Mouse (Mus musculus): ENCODE results near the gene Olfr1026.

The Olfr1026 gene

GRCm38 (mm10) chr2:85921258-85921657 is at the start of gene Olfr1026:
TSS of gene Olfr1026 (plus strand) at chr2:85921558.
- no peak for DNase-seq

DNA sequence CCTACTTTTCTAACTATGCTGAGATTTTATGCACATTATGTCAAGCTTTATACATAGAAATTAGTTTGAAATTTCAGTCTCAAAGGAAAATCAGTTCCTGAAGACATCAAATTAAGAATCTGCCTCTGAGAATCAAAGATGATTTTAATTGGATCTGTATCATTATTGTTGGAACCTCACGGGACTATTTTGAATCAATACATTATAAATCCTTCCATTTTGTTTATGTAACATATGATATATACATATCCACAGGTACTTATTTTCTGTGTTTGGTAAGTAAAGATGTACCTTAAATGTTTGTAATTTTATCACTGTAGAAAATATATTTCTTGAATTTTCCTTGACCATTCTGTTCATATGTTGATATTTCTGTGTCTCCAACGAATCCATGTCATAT is 36.0 kb upstream of the Olfr1026 start, which contains the start of gene Olfr1023:
TSS of gene Olfr1023 (plus strand) at position 301 of the 400 bp plus-strand sequence.
- no peak for DNase-seq

DNA sequence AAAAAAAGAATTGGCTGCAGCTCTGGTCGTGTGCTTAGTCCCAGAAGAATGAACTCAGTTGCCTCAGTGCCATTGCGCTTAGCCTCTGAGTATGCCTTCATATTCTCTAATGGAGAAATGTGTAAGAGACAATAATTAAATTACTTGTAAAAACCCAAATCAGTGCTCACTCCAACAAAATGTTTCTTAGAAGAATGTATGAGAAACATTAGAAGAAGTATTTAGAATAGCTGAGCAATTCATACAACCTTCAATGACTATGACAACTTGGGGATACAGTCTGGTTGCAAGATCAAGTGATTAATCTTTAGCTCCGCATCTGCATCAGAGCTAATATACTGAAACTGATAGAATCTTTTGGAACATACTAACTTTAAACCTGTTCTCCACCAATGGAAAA is 16.4 kb upstream of the Olfr1026 start, which contains the start of gene Olfr1024:
TSS of gene Olfr1024 (minus strand) at position 101 of the 400 bp plus-strand sequence.
- no peak for DNase-seq

DNA sequence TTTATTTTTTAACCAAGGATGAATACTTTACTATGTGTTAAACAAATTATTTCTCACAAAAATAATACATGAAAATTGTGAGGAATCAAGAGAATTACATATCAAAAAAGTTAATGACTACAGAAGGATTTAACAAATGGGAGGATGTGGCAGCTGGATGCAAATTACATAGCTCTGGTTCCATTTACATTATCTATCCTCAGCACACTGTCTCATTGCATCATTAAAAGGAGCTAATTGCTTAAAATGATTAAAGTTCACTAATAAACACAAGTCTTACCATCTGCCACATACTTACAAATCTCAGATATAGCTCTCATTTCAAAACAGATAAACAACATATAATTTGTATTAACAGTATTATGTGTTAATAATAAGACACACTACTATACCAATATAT is 8.2 kb upstream of the Olfr1026 start:
- DNase-seq = no peak

DNA sequence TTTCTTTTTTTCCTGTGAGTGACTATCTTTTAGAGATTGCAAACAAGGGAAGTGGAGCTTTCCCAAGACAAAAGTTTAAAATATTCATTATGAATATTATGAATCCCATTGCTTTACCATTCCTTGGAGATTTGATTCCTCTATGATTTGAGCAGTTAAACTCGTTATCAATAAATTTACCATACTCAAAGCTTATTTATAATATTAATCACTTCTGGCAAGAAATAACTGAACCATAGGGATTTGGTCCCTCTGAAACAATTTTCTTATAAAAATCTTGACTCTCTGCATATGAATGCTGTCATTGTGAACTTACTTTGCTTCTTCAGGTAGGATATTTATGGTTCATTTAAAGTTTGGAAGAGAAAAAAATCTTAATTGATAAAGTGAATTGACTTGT is 6.5 kb upstream of the Olfr1026 start, which contains the start of gene Olfr1025-ps1:
TSS of gene Olfr1025-ps1 (plus strand) at position 301 of the 400 bp plus-strand sequence.
- DNase-seq = no peak

DNA sequence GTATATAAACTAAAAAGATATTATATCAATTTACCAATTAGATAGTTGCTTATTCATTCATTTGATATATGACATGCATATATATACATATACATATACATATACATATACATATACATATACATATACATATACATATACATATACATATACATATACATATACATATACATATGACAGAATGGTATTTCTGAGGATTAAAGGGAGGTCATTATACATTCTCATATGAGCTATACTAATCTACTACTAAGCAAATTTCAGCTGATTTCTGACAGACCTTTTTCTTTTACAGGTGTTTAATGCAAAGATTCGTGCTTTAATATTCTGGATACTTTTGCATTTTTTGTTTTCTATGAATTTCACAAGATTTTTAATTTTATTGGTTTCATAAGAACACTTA is 28.8 kb downstream of the Olfr1026 start, which contains the start of gene Olfr1028:
TSS of gene Olfr1028 (plus strand) at position 301 of the 400 bp plus-strand sequence.
- no peak for DNase-seq

- DNase-seq = no peak
These were observed 52.2 kb downstream of the Olfr1026 start, which contains the start of gene Olfr1029 for GRCm38 (mm10) chr2:85973595-85973994. TSS of gene Olfr1029 (plus strand) at chr2:85973895.

Data from cerebellum, adult 9-11 months (tissue).